Mouse (Mus musculus) spleen, adult 18-20 months (tissue): Measurements from ENCODE around the gene Lman1l.

Source experiments
- DNase-seq, 2 experiments: peaks; one replicate each; pipeline ENCODE4 v3.0.0; 2022; ENCODE audit warnings: mixed read lengths in 2 of 2

Gene Lman1l

GRCm38 (mm10) chr9:57644944-57645893 is 24.6 kb upstream of the Lman1l start:
- peak; percentile 93 for DNase-seq

- no peak for DNase-seq
These were observed 23.9 kb upstream of the Lman1l start for GRCm38 (mm10) chr9:57644442-57644943.

GRCm38 (mm10) chr9:57643856-57644180 is 23.2 kb upstream of the Lman1l start:
- DNase-seq, result peak; percentile 51 to 57

- peak in 1 of 2 experiments; percentile 43 for DNase-seq
These were observed 22.7 kb upstream of the Lman1l start for GRCm38 (mm10) chr9:57643169-57643855.

GRCm38 (mm10) chr9:57641775-57642550 is 21.4 kb upstream of the Lman1l start:
- DNase-seq, result peak in 1 of 2 experiments; percentile 34

GRCm38 (mm10) chr9:57641022-57641421 is 20.4 kb upstream of the Lman1l start:
- DNase-seq, result peak in 1 of 2 experiments; percentile 8

- DNase-seq, result peak; percentile 84 to 96
These were observed 19.8 kb upstream of the Lman1l start for GRCm38 (mm10) chr9:57640384-57640783.

GRCm38 (mm10) chr9:57639661-57640328 is 19.2 kb upstream of the Lman1l start:
- DNase-seq, result peak in 1 of 2 experiments; percentile 18

GRCm38 (mm10) chr9:57638651-57639459 is 18.3 kb upstream of the Lman1l start:
- DNase-seq, result peak; percentile 63 to 69

GRCm38 (mm10) chr9:57637741-57638322 is 17.3 kb upstream of the Lman1l start:
- peak; percentile 65 to 78 for DNase-seq

GRCm38 (mm10) chr9:57637272-57637671 is 16.7 kb upstream of the Lman1l start:
- DNase-seq, result peak in 1 of 2 experiments; percentile 15

GRCm38 (mm10) chr9:57633481-57634024 is 13.0 kb upstream of the Lman1l start:
- peak in 1 of 2 experiments; percentile 52 for DNase-seq

GRCm38 (mm10) chr9:57629118-57629874 is 8.7 kb upstream of the Lman1l start:
- peak; percentile 62 to 77 for DNase-seq

- no peak for DNase-seq
These were observed 8.1 kb upstream of the Lman1l start for GRCm38 (mm10) chr9:57628717-57629116.

GRCm38 (mm10) chr9:57627892-57628291 is 7.3 kb upstream of the Lman1l start:
- DNase-seq, result no peak

- peak in 1 of 2 experiments; percentile 4 for DNase-seq
These were observed 6.6 kb upstream of the Lman1l start for GRCm38 (mm10) chr9:57627191-57627590.

GRCm38 (mm10) chr9:57625674-57626500 is 5.3 kb upstream of the Lman1l start:
- no peak for DNase-seq

GRCm38 (mm10) chr9:57624295-57624694 is 3.7 kb upstream of the Lman1l start:
- DNase-seq, result peak in 1 of 2 experiments; percentile 4

- no peak for DNase-seq
These were observed 1.7 kb downstream of the Lman1l start for GRCm38 (mm10) chr9:57618854-57619253.
